Mouse (Mus musculus) bone marrow macrophage, adult 2 months (primary cell): ENCODE results near the gene Hnrnpu.

Source experiments
- CTCF ChIP-seq: IDR thresholded peaks from 2 replicates; pipeline ENCODE4 v1.5.1; 2012; ENCODE audit warnings: low read depth, mild to moderate bottlenecking, low read length, moderate library complexity
- POLR2A ChIP-seq: IDR thresholded peaks from 2 replicates; pipeline ENCODE4 v1.6.1; 2012; ENCODE audit warnings: mild to moderate bottlenecking, low read depth, low read length, borderline replicate concordance

DNA sequence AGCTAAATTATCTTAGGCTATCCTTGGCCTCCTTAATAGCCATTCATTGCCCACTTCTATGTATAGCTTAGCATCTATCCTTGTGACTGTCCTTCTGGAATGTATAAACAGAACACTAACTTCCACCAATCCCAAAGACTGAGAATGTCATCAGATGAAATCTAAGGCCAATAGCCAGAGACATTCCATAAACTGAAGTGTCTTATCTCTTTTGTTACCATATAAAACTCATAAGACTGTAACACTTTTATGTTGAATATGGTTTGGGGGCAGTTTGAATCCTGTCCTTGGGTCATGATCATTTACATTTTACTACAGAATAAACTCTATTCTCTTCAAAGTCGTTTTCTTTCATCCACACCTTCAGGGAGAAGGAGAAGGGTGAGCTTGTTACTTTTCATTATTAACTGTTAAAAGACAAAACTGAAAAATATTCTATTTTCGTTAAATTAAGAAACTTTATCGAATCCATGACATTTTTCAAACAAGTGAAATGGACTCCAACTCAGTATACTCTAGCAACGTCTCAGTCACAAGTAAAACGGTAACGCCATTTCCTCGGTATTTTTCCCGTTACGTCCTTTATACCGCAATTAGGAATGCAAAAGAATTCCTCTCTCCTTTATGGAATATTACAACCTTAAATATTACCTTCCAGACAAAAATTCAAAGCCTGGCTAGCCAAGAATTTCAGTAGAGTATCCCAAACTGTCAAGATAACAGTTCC is 20.2 kb downstream of the Hnrnpu start:
- TF ChIP-seq POLR2A (no peak), CTCF (no peak)
